Mouse (Mus musculus): Measurements from ENCODE around the gene Tcl1b1. TPM values are rescaled to one million over a fixed set of nuclear protein-coding genes. Genes with fewer than 3 reads are reported as not detected.
"Not testable (repeated sequence)": the region's sequence is repeated elsewhere in the genome, so short reads cannot be mapped to it uniquely, and the experiment has no call there.

Tcl1b1 gene
- polyA plus RNA-seq, 1 experiment from 2014 or later, result not detected

DNA sequence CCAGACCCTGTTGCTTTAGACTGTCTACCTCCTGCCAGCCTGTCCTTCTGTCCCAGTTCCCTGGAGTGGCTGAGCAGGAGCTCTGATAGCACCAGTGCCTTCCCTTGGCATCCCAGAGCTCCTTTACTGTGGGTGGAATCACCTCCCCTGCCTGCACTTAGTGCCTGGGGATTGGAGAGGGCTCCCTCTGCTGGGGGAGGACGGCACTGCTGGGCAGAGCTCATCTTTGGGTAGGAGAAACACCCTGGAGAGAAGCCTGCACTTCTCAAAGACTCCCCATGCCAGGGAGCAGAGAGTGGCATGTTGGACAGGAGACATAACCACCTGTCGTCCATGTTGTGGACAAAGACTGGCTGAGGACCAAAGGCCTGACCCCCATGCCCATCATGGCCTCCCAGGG is 14.8 kb downstream of the Tcl1b1 start:
- H3K4me1 ChIP-seq (ENCODE audit: control insufficient read depth, insufficient read depth, low read length); DNase-seq (ENCODE audit: low spot score); H3K9me3 ChIP-seq (replicated peaks; ENCODE audit: control insufficient read depth, low read length); H3K4me3 ChIP-seq (ENCODE audit: low read depth, low read length); H3K27me3 ChIP-seq (replicated peaks; ENCODE audit: control insufficient read depth, insufficient read depth, low read length); H3K27ac ChIP-seq (ENCODE audit: low read depth, low read length); H3K4me2 ChIP-seq (ENCODE audit: low read length); H3K9ac ChIP-seq (ENCODE audit: low read length); H3K36me3 ChIP-seq (ENCODE audit: control insufficient read depth, insufficient read depth, low read length); ATAC-seq: not testable (repeated sequence)
- WGBS, result 40% methylated on average over 2 of the region's 2 CpGs

DNA sequence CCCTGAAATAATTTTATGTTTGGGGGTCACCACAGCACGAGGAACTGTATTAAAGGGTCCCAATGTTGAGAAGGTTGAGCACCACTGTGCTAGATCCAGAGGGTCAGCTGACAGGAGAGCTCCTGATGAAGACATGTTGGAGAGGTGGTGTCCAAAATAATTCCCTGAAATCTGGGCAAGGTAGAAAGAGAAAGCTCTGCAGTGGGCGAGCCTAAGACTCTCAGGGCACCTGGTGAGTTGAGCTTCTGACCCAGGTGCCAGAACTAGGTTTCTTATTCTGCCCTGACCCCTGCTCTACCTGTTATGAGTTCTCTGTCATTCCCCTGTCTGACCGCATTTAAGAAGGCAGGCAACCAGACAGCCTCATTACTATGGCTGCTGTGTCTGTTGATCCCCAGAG is 16.6 kb downstream of the Tcl1b1 start, which contains the start of gene Tcl1b5:
Tcl1b5 (plus strand) TSS at position 301 of the 400 bp plus-strand sequence.
- ATAC-seq; H3K9ac ChIP-seq (ENCODE audit: low read length); DNase-seq (ENCODE audit: low spot score); H3K27me3 ChIP-seq (replicated peaks; ENCODE audit: control insufficient read depth, insufficient read depth, low read length); H3K27ac ChIP-seq (ENCODE audit: low read depth, low read length); H3K4me2 ChIP-seq (ENCODE audit: low read length); H3K36me3 ChIP-seq (ENCODE audit: control insufficient read depth, insufficient read depth, low read length); H3K9me3 ChIP-seq (replicated peaks; ENCODE audit: control insufficient read depth, low read length); H3K4me3 ChIP-seq (ENCODE audit: low read depth, low read length); H3K4me1 ChIP-seq (ENCODE audit: control insufficient read depth, insufficient read depth, low read length): not testable (repeated sequence)
- 81% methylated on average over 3 of the region's 3 CpGs for WGBS

- H3K27me3 ChIP-seq (replicated peaks; ENCODE audit: control insufficient read depth, insufficient read depth, low read length); H3K9me3 ChIP-seq (replicated peaks; ENCODE audit: control insufficient read depth, low read length); H3K9ac ChIP-seq (ENCODE audit: low read length); H3K4me2 ChIP-seq (ENCODE audit: low read length); H3K4me3 ChIP-seq (ENCODE audit: low read depth, low read length); ATAC-seq; DNase-seq (ENCODE audit: low spot score); H3K36me3 ChIP-seq (ENCODE audit: control insufficient read depth, insufficient read depth, low read length); H3K4me1 ChIP-seq (ENCODE audit: control insufficient read depth, insufficient read depth, low read length); H3K27ac ChIP-seq (ENCODE audit: low read depth, low read length): not testable (repeated sequence)
- 80% methylated on average over 4 of the region's 4 CpGs for WGBS
These were observed 21.7 kb downstream of the Tcl1b1 start for GRCm38 (mm10) chr12:105181040-105181644.

- not testable (repeated sequence) for H3K4me2 ChIP-seq (ENCODE audit: low read length); ATAC-seq; H3K4me1 ChIP-seq (ENCODE audit: control insufficient read depth, insufficient read depth, low read length); H3K4me3 ChIP-seq (ENCODE audit: low read depth, low read length); H3K27me3 ChIP-seq (replicated peaks; ENCODE audit: control insufficient read depth, insufficient read depth, low read length); H3K27ac ChIP-seq (ENCODE audit: low read depth, low read length); DNase-seq (ENCODE audit: low spot score); H3K36me3 ChIP-seq (ENCODE audit: control insufficient read depth, insufficient read depth, low read length); H3K9ac ChIP-seq (ENCODE audit: low read length); H3K9me3 ChIP-seq (replicated peaks; ENCODE audit: control insufficient read depth, low read length)
- WGBS, result 55% methylated on average over 2 of the region's 2 CpGs
These were observed 29.5 kb downstream of the Tcl1b1 start for GRCm38 (mm10) chr12:105188980-105189379.

DNA sequence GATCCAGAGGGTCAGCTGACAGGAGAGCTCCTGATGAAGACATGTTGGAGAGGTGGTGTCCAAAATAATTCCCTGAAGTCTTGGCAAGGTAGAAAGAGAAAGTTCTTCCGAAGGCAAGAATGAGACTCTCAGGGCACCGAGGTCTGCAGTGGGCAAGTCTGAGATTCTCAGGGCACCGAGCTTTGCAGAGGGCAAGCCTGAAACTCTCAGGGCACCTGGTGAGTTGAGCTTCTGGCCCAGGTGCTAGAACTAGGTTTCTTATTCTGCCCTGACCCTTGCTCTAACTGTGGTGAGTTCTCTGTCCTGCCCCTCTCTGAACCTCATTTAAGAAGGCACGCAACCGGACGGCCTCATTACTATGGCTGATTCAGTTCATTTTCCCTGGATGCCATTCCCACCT is 31.3 kb downstream of the Tcl1b1 start, which contains the start of gene Tcl1b3:
Tcl1b3 (plus strand) TSS at position 301 of the 400 bp plus-strand sequence.
- not testable (repeated sequence) for H3K9me3 ChIP-seq (replicated peaks; ENCODE audit: control insufficient read depth, low read length)
- 94% methylated on average over 6 of the region's 6 CpGs for WGBS

DNA sequence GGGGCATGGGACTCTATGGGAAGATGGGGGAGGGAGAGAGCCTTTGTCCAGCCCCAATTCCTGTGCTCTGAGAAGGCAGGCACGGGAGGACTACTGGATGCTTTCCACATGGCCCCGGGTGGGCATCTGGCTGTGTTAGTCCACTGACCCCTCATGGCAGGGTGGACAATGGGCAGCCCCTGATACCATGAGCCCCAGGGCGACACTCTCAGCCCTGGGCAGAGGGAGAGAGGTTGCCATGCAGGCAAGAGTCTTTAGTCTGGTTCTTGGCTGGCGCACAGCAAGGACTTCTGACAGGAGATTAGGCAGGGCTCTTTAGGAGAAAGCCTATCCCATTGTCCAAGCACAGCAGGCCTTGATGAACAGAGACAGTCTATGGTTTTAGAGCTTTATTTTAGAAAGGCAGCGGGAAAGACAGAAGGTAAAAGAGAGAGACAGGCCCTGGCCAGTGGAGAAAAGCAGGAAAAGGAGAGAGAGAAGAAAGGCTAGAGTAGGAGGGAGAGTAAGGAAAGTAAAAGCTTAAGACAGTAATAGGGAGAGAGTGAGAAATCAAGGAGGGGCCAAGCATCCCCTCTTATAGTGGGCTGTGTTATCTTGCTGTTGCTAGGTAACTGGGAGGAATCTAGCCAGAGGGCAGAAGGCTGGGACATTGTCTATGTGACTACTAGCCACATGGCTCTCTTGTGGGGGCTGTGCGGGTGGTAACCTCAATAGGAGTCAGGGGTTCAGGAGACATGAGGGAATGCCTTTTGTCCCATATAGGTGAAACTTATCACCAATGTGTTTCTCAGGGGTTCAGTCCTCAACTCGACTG is 40.4 kb downstream of the Tcl1b1 start:
- not testable (repeated sequence) for H3K27ac ChIP-seq (ENCODE audit: low read depth, low read length); H3K36me3 ChIP-seq (ENCODE audit: control insufficient read depth, insufficient read depth, low read length); H3K4me1 ChIP-seq (ENCODE audit: control insufficient read depth, insufficient read depth, low read length); H3K27me3 ChIP-seq (replicated peaks; ENCODE audit: control insufficient read depth, insufficient read depth, low read length); H3K9ac ChIP-seq (ENCODE audit: low read length); H3K4me2 ChIP-seq (ENCODE audit: low read length); H3K9me3 ChIP-seq (replicated peaks; ENCODE audit: control insufficient read depth, low read length); ATAC-seq; H3K4me3 ChIP-seq (ENCODE audit: low read depth, low read length); DNase-seq (ENCODE audit: low spot score)
- WGBS, result 14% methylated on average over 7 of the region's 7 CpGs

More for the DNA sequence above, 31.3 kb downstream of the Tcl1b1 start, which contains the start of gene Tcl1b3:
- H3K4me1 ChIP-seq (ENCODE audit: control insufficient read depth, insufficient read depth, low read length); ATAC-seq; H3K36me3 ChIP-seq (ENCODE audit: control insufficient read depth, insufficient read depth, low read length); H3K4me2 ChIP-seq (ENCODE audit: low read length); H3K9ac ChIP-seq (ENCODE audit: low read length); H3K27me3 ChIP-seq (replicated peaks; ENCODE audit: control insufficient read depth, insufficient read depth, low read length); H3K4me3 ChIP-seq (ENCODE audit: low read depth, low read length); DNase-seq (ENCODE audit: low spot score); H3K27ac ChIP-seq (ENCODE audit: low read depth, low read length): not testable (repeated sequence)

GRCm38 (mm10) chr12:105201657-105202056 is 42.2 kb downstream of the Tcl1b1 start, which contains the start of gene Tcl1b4:
TSS of gene Tcl1b4 (plus strand) at chr12:105201957.
- not testable (repeated sequence) for DNase-seq (ENCODE audit: low spot score); H3K9me3 ChIP-seq (replicated peaks; ENCODE audit: control insufficient read depth, low read length); H3K27me3 ChIP-seq (replicated peaks; ENCODE audit: control insufficient read depth, insufficient read depth, low read length); H3K9ac ChIP-seq (ENCODE audit: low read length); ATAC-seq; H3K4me3 ChIP-seq (ENCODE audit: low read depth, low read length); H3K27ac ChIP-seq (ENCODE audit: low read depth, low read length); H3K4me2 ChIP-seq (ENCODE audit: low read length); H3K36me3 ChIP-seq (ENCODE audit: control insufficient read depth, insufficient read depth, low read length); H3K4me1 ChIP-seq (ENCODE audit: control insufficient read depth, insufficient read depth, low read length)
- 64% methylated on average over 1 of the region's 1 CpGs for WGBS

GRCm38 (mm10) chr12:105207071-105207470 is 47.6 kb downstream of the Tcl1b1 start:
- no peak for DNase-seq (ENCODE audit: low spot score)
- no peak overlapping the region for H3K27ac ChIP-seq (ENCODE audit: low read depth, low read length)
- no peak overlapping the region for H3K4me2 ChIP-seq (ENCODE audit: low read length)
- H3K9ac ChIP-seq (ENCODE audit: low read length), result no peak overlapping the region
- H3K36me3 ChIP-seq (ENCODE audit: control insufficient read depth, insufficient read depth, low read length), result no peaks in the 10 kb centered on the region
- WGBS, result 94% methylated on average over 1 of the region's 1 CpGs
- H3K9me3 ChIP-seq (replicated peaks; ENCODE audit: control insufficient read depth, low read length), result no peaks in the 10 kb centered on the region
- no peak for ATAC-seq
- H3K27me3 ChIP-seq (replicated peaks; ENCODE audit: control insufficient read depth, insufficient read depth, low read length), result no peaks in the 10 kb centered on the region
- no peaks in the 10 kb centered on the region for H3K4me1 ChIP-seq (ENCODE audit: control insufficient read depth, insufficient read depth, low read length)
- H3K4me3 ChIP-seq (ENCODE audit: low read depth, low read length), result no peak overlapping the region

GRCm38 (mm10) chr12:105208441-105208840 is 49.0 kb downstream of the Tcl1b1 start:
- ATAC-seq (no peak), DNase-seq (ENCODE audit: low spot score) (no peak)
- Histone ChIP-seq H3K9me3 (replicated peaks; ENCODE audit: control insufficient read depth, low read length) (no peaks in the 10 kb centered on the region), H3K27me3 (replicated peaks; ENCODE audit: control insufficient read depth, insufficient read depth, low read length) (no peaks in the 10 kb centered on the region), H3K4me2 (ENCODE audit: low read length) (no peak overlapping the region), H3K27ac (ENCODE audit: low read depth, low read length) (no peak overlapping the region), H3K4me3 (ENCODE audit: low read depth, low read length) (no peak overlapping the region), H3K9ac (ENCODE audit: low read length) (no peak overlapping the region), H3K4me1 (ENCODE audit: control insufficient read depth, insufficient read depth, low read length) (no peaks in the 10 kb centered on the region), H3K36me3 (ENCODE audit: control insufficient read depth, insufficient read depth, low read length) (no peaks in the 10 kb centered on the region)
- 100% methylated on average over 1 of the region's 1 CpGs for WGBS
